Mouse (Mus musculus) kidney, postnatal 14 days (tissue): Measurements from ENCODE around the gene Acsf3.

Experiments used
- DNase-seq: peaks from one replicate; pipeline ENCODE4 v3.0.0; 2022; ENCODE audit warnings: mixed read lengths

The Acsf3 gene

DNA sequence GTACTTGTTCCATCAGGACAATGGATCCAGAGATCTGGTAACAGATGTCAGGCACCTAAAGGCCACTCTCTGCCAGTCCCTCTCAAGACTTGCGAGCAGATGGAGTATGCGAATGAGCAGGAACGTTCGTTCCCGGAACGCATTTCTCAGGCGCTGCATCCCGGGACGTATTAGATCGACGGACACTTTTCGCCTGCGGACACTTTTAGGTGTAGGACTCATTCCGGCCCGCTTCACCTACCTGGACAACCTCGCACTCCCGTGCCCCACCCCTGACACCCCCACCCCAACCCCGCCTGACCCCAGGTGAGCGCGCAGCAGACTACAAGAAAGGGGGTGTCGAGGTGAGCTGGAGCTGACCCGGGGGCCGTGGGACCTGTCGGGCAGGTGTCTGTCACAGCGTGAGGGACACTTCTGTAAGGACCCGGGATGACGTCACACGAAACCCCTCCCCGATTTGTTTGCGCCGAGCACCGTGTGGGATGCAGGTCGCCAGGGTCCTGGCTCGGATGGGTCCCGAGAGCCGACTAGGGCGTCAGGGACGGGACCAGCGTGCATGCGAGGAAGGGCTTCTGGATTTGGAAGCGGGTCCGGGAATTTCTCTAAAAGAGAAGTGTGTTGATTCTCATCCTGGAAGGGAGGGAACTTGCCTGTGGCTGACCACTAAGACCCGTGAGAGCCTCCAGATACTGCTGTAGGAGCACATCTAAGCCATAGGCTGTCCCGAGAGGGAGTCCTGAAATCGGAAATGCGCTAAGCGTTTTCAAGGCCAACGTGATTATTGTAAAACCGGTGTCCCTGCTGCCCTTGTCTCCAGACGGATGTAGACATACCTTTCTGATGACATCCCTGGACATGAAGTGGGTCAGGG is at the start of gene Acsf3:
TSS of gene Acsf3 (plus strand) at position 202 of the 871 bp plus-strand sequence.
- DNase-seq = peak; percentile 73

- no peak for DNase-seq
These were observed 48.5 kb upstream of the Acsf3 start for GRCm38 (mm10) chr8:122726789-122727188.

- no peak for DNase-seq
These were observed 47.9 kb upstream of the Acsf3 start for GRCm38 (mm10) chr8:122727412-122727811.

- no peak for DNase-seq
These were observed 46.7 kb upstream of the Acsf3 start for GRCm38 (mm10) chr8:122728630-122729029.

DNA sequence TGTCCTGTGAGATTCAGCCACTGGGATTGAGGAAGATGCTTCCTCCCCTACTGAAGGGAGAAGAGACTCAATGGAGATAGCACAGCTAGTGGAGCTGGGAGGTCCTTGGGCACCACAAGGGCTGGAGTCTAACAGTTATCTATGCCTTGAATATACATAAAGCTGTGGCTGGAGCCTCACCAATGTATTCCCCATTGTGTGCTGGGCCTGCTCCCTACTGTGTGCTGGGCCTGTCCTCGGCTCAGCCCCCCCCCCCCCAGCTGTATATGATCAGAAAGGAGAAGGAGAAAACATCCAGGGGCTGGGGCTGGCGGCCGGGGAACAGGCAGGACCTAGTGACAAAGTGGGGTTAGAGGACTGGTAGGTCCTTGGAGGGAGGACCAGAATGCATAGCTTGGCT is 40.2 kb upstream of the Acsf3 start:
- DNase-seq = no peak

DNA sequence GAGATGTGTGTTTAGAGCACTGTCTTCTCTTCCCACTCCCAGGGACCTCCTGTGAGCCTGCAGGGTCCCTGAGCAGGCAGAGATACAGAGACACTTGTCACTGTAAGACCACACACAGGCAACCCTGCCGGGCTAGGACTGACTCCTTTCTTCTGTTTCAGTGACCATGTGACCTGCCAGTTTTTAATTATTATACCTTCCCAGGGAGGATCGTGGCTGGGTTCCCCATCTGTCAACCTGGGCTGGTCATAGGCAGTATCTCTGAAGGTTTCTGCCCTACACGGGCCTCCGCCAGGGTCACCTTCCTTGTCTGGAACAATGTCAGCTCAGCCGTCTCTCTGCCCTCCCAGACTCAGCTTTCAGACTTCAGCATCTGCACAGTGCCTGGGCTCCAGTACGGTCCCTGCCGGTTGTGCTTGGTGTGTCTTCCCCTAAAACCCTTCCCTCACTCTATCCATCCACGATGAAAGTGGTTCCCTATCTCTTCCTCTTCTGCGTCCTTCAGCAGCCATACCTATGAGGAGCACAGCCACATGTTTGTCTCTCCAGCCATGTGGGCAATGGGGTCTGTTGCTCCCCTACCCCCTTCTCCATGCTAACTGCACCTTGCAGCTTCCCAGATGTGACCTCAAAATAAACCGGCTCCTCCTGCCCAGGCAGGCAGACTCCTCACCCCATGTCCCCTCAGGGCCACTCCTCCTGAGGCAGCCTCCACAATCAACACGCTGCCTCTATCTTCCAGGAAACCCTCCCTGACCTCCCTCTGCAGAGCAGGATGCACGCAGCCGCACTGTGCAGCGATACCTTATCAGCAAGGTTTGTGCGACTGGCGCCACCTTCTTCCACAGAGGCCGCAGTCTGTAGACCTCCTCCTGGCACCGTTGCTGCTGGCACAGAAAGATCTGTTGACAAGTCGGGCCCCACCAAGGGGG is 39.5 kb upstream of the Acsf3 start:
- DNase-seq = no peak

- no peak for DNase-seq
These were observed 38.7 kb upstream of the Acsf3 start for GRCm38 (mm10) chr8:122736623-122737022.

GRCm38 (mm10) chr8:122737071-122737470 is 38.2 kb upstream of the Acsf3 start:
- DNase-seq = no peak

- no peak for DNase-seq
These were observed 37.4 kb upstream of the Acsf3 start for GRCm38 (mm10) chr8:122737886-122738285.

GRCm38 (mm10) chr8:122739102-122739725 is 36.1 kb upstream of the Acsf3 start:
- DNase-seq = no peak

- no peak for DNase-seq
These were observed 32.8 kb upstream of the Acsf3 start for GRCm38 (mm10) chr8:122742471-122742870.

DNA sequence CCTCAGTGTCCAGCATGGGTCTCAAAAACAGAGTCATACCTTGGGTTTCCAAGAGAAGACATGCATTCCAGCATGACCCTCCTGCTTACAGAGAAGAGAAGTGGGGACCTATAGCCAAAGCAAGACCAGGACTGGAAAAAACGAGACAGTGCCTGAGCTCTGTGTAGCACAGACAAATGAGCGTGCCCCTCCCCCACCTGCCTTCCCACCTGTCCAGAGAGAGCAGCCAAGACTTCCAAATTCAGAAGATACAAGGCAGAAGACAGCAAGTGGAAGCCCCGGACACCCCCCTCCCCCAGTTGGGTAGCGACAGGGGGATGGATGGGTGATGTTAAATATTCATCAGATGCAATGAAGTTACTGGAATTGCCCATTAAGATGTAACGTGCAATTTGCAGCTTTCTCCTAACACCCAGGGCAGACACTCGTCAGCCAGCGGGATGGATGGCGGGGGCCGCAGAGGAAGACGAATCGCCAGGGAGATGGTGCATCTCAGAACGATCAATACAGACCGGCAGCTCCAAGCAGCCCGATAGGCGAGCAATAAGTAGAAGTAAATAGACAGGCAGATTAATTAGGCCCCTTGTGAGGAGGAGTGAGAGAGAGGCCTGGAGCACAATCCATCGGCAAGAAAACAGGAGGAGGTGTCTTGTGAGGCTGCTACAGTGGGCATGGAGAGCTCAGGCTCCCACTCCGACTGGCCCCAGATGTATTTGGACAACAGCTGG is 30.1 kb upstream of the Acsf3 start:
- no peak for DNase-seq

DNA sequence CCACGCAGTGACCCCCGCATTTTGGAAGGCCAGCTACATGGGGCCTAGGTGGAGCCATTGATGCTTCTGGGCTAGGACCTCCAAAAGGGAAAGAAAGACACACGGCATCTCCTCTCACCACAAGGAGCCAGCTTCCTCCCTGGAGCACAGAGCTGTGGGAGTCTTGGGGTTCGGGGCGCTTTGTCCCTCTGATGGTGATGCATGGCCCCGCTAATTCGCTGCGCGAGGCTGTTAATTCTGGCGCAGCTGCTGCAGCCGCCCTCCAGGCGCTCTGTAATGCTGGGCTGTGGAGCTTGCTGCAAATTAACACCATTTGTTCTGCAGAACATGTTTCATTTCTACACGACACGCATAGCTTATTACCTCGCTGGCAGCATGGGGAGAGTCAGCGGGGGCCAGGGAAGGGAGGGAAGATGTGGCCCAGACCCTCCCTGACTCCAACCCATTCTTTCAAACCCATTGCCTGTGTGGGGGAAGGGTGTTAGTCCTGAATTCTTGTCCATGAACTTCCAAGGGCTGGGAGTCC is 29.5 kb upstream of the Acsf3 start:
- no peak for DNase-seq

DNA sequence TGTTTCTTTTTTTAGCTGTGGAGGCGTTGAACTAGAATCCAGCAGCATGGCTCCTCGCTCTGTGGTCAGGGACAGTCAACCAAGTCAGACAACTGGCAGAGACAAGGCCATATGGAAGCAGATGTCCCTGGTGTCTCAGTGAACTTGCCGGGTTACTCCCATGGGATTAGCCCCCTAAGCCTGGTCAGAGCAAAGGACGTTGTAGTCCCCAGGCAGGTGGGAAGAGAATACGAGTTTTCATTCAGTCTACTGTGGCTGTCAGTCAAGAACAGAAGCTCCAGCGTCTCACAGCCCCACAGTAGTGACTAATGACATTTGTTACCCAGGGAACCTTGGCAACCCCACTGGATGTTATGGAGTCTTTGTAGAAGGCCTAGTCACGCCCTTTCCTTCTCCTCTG is 28.8 kb upstream of the Acsf3 start:
- DNase-seq = no peak

- DNase-seq = no peak
These were observed 27.5 kb upstream of the Acsf3 start for GRCm38 (mm10) chr8:122747825-122748224.

DNA sequence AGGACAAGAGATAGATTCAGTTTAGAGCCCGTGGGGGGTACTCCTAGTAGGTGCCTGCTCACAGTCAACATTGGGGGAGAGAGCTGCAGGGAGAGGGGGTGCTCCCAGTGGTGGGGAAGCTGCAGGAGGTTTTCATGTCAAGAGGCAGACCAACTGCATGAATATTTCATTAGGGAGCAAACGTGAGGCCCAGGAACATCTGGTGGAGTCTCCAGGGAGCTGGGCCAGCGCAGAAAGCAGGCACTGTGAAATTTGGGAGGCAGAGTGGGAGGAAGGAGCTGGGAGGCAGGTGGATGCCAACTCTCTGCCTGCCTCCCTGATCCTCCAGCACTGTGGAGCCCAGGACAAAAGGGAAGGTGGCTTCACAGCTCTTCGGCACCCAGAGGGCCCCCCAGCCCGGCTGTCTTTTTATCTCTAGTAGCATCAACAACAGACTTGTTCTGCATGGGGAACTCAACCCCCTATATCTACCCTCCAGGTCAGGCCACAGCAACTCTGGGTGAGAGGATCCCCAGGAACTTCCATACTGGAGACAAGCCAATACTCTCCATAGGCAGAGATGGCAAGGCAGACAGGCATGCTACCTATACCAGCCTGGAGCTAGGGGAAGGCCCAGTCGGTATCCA is 25.8 kb upstream of the Acsf3 start:
- DNase-seq = no peak

GRCm38 (mm10) chr8:122751342-122751741 is 23.9 kb upstream of the Acsf3 start:
- DNase-seq = no peak

- DNase-seq = no peak
These were observed 23.1 kb upstream of the Acsf3 start for GRCm38 (mm10) chr8:122752111-122752721.

DNA sequence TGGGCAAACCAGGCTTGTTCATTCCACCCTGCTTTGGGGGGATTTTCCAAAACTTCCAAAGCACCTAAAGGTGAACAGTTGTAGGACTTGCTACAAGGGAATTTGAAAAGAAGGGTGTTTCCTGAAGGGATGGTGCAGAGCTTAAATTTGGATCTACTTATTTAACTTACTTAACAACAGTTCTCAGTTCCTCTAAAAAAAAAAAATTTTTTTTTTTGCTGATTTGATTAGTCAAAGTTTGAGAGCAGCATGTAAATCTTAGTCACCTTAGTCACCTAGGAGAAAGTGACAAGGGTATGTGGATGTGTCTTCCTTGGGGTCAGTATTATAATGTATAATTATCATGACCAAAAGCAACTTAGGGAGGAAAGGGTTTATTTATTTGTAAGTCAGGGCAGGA is 16.7 kb upstream of the Acsf3 start:
- no peak for DNase-seq

DNA sequence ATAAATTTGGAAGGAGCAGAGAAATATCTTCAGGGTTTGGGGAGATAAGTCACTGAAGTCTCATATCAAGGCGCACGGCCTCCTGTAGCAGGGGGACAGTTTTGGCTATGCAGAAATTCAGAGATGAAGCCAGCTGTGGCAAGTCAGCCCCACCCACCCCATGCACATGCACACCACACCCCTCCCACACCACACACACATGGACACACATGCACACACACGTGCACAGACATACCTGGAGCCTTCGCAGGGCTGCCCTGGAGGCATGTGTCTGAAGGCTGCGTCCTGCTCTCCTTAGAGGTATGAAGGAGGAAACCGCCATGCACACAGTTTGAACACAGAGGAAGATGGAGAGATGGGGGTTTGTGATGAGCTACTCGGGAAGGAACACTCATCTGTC is 15.2 kb upstream of the Acsf3 start:
- DNase-seq = no peak

DNA sequence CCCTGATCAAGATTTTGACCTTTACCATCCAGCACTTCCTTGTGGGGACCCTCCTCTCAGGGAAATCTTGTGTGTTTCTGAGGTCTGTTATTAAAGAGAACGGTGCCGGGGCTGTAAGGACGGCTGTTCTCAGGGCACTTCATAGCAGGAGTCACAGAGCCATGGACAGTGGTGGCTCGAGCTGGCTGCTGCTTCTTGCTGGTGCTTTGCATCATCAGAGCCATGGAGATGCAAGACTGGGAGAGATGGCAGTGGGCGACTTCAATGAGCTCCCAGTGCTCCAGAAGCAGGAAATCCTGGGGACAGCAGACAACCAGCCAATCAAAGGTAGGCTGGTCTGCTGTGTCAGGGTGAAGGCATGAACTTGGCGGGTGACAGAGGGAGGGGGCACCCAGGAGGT is 14.2 kb upstream of the Acsf3 start:
- DNase-seq = no peak
